Mouse (Mus musculus) neural tube, postnatal 0 days (tissue): ENCODE results near the gene Vps37c. TPM values are rescaled to one million over a fixed set of nuclear protein-coding genes. Genes with fewer than 3 reads are reported as not detected.

Experiments used
- polyA plus RNA-seq: library from polyadenylated mRNA; unstranded; fragments of >200 nt; fragmentation: Nextera tagmentation; extraction: Ambion mirVana; gene quantifications from 2 replicates; pipeline ENCODE4 v1.2.1, GENCODE M21; 2015

Vps37c gene
- 21.6 and 22.4 TPM in 2 replicates for polyA plus RNA-seq

GRCm38 (mm10) chr19:10688537-10689352 lies at the start of gene Vps37c:
Vps37c (plus strand) TSS chr19:10688735.

GRCm38 (mm10) chr19:10677915-10678771 lies 10.4 kb upstream of the Vps37c start, which contains the start of gene Pga5:
Pga5 (minus strand) TSS chr19:10678071.

GRCm38 (mm10) chr19:10738811-10739210 lies 50.3 kb downstream of the Vps37c start, which contains the start of gene Cd5:
Cd5 (minus strand) TSS chr19:10739002.

Other genes starting within 250 kb of the Vps37c start
- gene Lrrc10b, start 231.3 kb upstream of the Vps37c start, polyA plus RNA-seq, result 2.3 and 2.5 TPM in 2 replicates
- gene Ppp1r32, start 205.8 kb upstream of the Vps37c start, polyA plus RNA-seq, result 1.7 and 1.8 TPM in 2 replicates
- 28.2 and 32.1 TPM in 2 replicates for gene Cpsf7, start 163.5 kb upstream of the Vps37c start, polyA plus RNA-seq
- gene Sdhaf2, start 162.6 kb upstream of the Vps37c start, polyA plus RNA-seq, result 66.1 and 68.5 TPM in 2 replicates
- 47.7 and 51.7 TPM in 2 replicates for gene Tmem216, start 132.5 kb upstream of the Vps37c start, polyA plus RNA-seq
- 15.8 and 18.5 TPM in 2 replicates for gene Cyb561a3, start 111.6 kb upstream of the Vps37c start, polyA plus RNA-seq
- 32.0 and 35.3 TPM in 2 replicates for gene Tmem138, start 111.4 kb upstream of the Vps37c start, polyA plus RNA-seq
- 107 and 120 TPM in 2 replicates for gene Ddb1, start 83.4 kb upstream of the Vps37c start, polyA plus RNA-seq
- gene Tkfc, start 83.1 kb upstream of the Vps37c start, polyA plus RNA-seq, result 15.1 and 17.3 TPM in 2 replicates
- gene Vwce, start 54.5 kb upstream of the Vps37c start, polyA plus RNA-seq, result 1.8 and 2.3 TPM in 2 replicates
- 0.17 TPM in 1 of 2 replicates, not detected in the other for gene Pga5, start 10.7 kb upstream of the Vps37c start, polyA plus RNA-seq
- gene Cd5, start 50.3 kb downstream of the Vps37c start, polyA plus RNA-seq, result 0.18 and 0.21 TPM in 2 replicates
- gene Cd6, start 141.3 kb downstream of the Vps37c start, polyA plus RNA-seq, result 0.19 TPM in 1 of 2 replicates, not detected in the other
- gene Slc15a3, start 151.0 kb downstream of the Vps37c start, polyA plus RNA-seq, result 0.49 and 0.53 TPM in 2 replicates
- gene Tmem132a, start 181.2 kb downstream of the Vps37c start, polyA plus RNA-seq, result 97.6 and 125 TPM in 2 replicates
- 44.0 and 44.3 TPM in 2 replicates for gene Tmem109, start 193.3 kb downstream of the Vps37c start, polyA plus RNA-seq
- gene Prpf19, start 206.5 kb downstream of the Vps37c start, polyA plus RNA-seq, result 37.5 and 53.7 TPM in 2 replicates
- 0.31 and 0.43 TPM in 2 replicates for gene Zp1, start 231.9 kb downstream of the Vps37c start, polyA plus RNA-seq
- 0.11 and 0.18 TPM in 2 replicates for gene Ptgdr2, start 248.4 kb downstream of the Vps37c start, polyA plus RNA-seq